Mouse (Mus musculus) gonadal fat pad, adult 2 months (tissue): ENCODE measurements around the gene Vps8. TPM values are rescaled to one million over a fixed set of nuclear protein-coding genes. Genes with fewer than 3 reads are reported as not detected.
"Not testable (repeated sequence)": the region's sequence is repeated elsewhere in the genome, so short reads cannot be mapped to it uniquely, and the experiment has no call there.

Experiments used
- DNase-seq: peaks from one replicate; pipeline ENCODE4 v3.0.0-alpha.2; 2012; ENCODE audit warnings: low read depth
- polyA plus RNA-seq: library from polyadenylated mRNA; depleted of rRNA; stranded (reverse); fragments of >200 nt; gene quantifications from 2 replicates; pipeline ENCODE4 v1.2.3, GENCODE M21; 2012; rRNA removed

The Vps8 gene
- polyA plus RNA-seq, 1 experiment = 15.9 TPM

DNA sequence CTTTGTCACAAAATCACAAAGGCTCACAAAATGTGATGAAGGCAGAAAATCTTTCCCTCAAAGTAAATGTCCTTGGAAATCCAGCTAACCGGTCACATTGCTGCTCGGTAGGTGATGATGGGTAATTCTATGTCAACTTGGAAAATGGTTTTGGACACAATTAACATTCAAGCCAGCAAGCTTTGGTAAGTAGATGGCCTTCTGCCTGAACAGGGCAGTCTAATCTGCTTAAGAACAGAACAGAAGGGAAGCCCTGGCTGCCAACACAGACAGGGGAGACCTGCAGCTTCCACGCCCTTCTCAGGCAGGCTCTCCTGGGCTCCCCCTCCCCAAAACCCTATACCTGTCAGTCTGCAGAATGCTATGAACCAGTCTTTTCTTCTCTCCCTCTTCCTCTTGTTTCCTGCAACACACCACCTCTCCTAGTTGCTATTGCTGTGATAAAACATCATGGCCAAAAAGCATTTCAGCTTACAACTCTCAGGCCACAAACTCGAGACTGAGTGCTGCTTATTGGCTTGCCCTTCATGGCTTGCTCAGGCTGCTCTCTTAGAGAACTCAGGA, 242.6 kb downstream of the Vps8 start:
- DNase-seq = no peak

DNA sequence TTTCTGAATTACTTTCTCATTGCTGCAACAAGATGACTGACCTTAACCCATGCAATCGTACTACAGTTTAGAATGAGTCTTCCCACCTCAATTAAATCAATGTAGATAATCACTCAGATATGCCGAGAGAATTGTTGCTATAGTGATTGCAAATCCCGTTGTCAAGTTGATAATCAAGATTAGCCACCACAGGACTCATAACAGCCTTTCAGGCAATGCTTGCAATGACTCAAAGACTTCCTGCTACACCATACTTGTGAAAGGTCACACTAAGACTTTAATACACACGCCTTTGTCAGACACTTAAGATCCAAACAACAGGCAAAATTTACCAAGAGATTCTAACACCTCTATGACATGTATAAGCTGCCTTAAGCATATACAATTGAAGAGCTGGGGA, 249.0 kb downstream of the Vps8 start:
- DNase-seq = peak; percentile 41

DNA sequence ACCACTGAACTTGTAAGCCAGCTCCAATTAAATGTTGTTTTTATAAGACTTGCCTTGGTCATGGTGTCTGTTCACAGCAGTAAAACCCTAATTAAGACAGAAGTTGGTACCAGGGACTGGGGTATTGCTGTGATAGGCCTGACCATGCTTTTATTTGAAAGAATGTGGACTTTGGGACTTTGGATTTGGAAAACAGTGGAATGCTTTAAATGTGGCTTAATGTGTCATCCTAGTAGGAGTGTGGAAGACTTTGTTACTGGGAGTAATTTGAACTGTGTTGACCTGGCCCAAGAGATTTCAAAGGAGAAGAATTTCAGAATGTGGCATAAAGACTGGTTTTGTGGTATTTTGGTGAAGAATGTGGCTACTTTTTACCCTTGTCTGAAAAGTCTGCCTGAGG, 250.1 kb downstream of the Vps8 start:
- not testable (repeated sequence) for DNase-seq

GRCm38 (mm10) chr16:21673651-21674050, 250.7 kb downstream of the Vps8 start:
- not testable (repeated sequence) for DNase-seq

- no peak for DNase-seq
Measured at GRCm38 (mm10) chr16:21676791-21677190, 253.9 kb downstream of the Vps8 start.

DNA sequence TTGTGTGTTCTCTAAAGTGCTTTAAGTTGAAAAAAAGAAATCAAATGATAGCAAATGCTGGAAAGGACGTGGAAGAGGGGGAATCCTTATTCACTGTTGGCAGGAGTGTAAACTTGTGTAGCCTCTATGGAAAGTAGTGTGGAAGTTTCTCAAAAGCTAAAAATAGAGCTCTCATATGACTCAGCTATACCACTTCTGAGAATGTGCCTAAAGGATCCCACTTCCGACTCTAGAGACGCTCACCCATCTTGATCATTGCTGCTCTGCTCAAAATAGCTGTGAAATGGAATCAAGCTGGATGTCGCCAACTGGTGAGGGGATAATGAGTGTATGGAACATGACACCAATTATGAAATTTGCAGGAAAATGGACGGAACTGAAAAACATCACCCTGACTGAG, 264.5 kb downstream of the Vps8 start:
- no peak for DNase-seq

- no peak for DNase-seq
Measured at GRCm38 (mm10) chr16:21689141-21689540, 266.2 kb downstream of the Vps8 start.

GRCm38 (mm10) chr16:21690216-21690755, 267.4 kb downstream of the Vps8 start:
- no peak for DNase-seq

DNA sequence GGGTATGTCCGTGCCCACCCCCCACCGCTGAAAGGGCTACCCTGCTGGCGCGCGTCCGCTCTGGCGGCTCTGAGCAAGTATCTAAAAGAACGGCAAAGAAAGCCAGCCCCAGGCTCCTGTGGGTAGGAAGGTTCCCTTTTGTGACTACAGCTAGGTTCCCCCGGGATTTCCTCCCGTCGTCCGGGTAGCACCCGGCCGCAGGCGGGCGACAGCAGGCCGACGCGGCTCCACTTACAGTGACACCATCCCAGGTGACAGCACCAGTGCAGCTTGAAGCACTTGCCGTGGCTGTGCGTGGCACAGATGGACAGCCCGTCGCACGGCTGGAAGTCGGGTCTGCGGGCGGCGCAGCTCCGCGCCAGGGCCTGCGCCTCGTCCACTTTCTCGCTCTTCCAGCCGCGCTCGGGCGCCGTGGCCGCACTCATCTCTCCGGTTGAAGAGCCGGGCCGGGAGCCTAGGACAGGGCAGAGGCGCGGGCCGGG, 271.1 kb downstream of the Vps8 start:
- no peak for DNase-seq

Other genes with a start within 250 kb of the Vps8 start
- gene Ephb3, start 218.4 kb upstream of the Vps8 start, polyA plus RNA-seq = 10.5 and 11.7 TPM in 2 replicates